Mouse (Mus musculus): ENCODE data around the gene Tmem232. TPM values are rescaled to one million over a fixed set of nuclear protein-coding genes. Genes with fewer than 3 reads are reported as not detected.
"Not testable (repeated sequence)": the region's sequence is repeated elsewhere in the genome, so short reads cannot be mapped to it uniquely, and the experiment has no call there.

The Tmem232 gene
- total RNA-seq, 2 experiments from 2014 or later = 0.62 to 0.89 TPM

DNA sequence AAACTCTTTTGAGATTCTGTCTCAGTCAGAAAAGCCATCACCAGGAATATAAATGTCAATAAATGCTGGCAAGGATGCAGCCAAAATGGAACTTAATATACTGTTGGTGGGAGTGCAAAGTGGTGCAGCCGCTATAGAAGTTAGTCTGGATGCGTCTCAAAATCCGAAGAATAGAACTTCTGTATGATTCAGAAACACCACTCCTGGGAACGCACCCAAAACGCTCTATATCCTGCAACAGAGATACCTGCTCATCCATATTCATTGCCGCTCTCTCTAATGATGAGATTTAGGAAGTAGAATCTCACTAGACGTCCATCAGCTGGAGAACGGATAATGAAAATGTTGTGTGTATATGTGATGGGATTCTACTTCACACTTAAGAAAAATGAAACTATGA lies 290.3 kb downstream of the Tmem232 start:
- DNase-seq (ENCODE audit: extremely low spot score in 1 of 2, low spot score in 1 of 2) = no peak

DNA sequence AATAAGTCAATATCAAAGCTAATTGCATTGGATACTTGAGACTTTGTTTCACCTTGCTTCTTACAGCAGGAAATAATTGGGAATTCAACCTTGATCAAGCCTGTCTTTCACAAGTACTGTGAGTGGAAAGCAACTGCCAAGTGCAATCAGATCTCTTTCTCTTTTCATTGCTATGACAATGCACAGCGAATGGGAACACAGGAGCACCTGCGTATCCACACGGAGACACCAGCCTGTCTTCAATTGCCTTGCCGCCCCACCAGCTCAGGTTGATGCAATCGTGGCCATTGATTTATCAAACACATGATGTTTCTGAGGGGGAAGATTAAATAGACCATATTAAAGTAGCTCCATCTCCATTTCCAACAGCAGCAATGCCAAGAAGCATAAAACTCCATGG lies 296.9 kb downstream of the Tmem232 start:
- DNase-seq (ENCODE audit: extremely low spot score in 1 of 2, low spot score in 1 of 2) = no peak

DNA sequence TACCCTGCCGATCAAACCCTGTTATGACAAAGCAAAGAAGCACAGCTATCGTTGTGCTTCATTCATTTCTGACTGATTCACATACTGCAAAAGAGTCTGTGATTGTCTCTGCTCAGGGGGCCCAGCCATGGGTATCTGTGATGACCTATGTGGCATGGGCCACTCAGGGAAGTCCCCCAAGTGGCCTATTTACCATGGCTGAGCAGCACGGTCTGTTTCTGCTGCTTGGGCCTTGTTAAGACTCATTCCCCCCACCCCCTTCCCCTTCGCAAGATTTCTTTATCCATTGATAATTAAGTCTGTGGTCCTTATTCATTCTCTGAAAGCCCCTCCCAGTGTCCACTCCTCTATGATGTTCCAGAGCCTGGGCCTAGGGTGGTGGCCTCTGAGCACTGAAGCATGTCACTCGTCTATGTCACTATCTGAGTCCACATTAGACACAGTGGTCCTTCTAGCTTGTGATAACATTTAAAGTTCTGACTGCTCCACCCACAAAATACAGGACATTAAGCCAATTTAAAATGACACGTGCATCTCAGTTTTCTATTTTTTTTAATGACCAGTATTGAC lies 315.1 kb downstream of the Tmem232 start:
- no peak for DNase-seq (ENCODE audit: extremely low spot score in 1 of 2, low spot score in 1 of 2)

DNA sequence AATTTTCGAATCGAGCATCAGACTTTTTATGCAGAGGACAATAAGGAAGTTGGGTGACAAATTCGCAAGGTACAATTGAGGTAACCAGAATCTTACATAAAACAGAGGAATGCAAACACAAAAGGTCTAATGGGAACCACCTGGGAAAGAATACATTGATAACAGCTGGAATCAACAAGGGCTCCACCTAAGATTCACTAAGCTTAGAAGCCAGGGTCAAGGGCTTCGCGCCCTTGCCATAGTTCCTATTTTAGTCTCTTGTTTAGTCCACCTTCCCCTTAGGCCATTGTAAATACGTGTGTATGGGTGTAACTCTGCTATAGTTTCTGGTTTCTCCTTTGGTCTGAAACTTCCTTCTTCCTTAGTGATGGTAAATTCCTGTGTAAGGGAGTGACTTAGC lies 318.9 kb downstream of the Tmem232 start:
- DNase-seq (ENCODE audit: extremely low spot score in 1 of 2, low spot score in 1 of 2) = not testable (repeated sequence)

Small RNA genes lying within 50 kb of the gene (microRNA-seq; reads per million reads assigned to microRNA genes)
- gene Gm25731 = 0 reads per million in 2 experiments

Other genes with a start within 250 kb of the Tmem232 start
- 100 to 1,000 TPM; 132 to 153 TPM for gene Vapa, start 72.8 kb upstream of the Tmem232 start, total RNA-seq (2021)
- not detected for gene Txndc2, start 101.4 kb upstream of the Tmem232 start, total RNA-seq (2021)
- gene Rab31, start 232.0 kb upstream of the Tmem232 start, total RNA-seq (2021) = 10 to 100 TPM; 55.7 to 59.0 TPM
- 10 to 100 TPM; 27.3 to 34.3 TPM for gene Ppp4r1, start 241.8 kb upstream of the Tmem232 start, total RNA-seq (2021)

All from layer of hippocampus, postnatal 25 days (tissue).